Mouse (Mus musculus) embryonic fibroblast, embryonic 13.5 days (primary cell): ENCODE results near the gene Palm3.

Experiments used
- CTCF ChIP-seq: IDR thresholded peaks from 2 replicates; pipeline ENCODE4 v1.5.1; 2011; ENCODE audit warnings: mild to moderate bottlenecking, control low read depth, low read length, moderate library complexity, borderline replicate concordance; ENCODE audit not compliant: insufficient read depth
- POLR2A ChIP-seq: IDR thresholded peaks from 2 replicates; pipeline ENCODE4 v1.6.1; 2011; ENCODE audit warnings: low read depth, mild to moderate bottlenecking, control low read depth, low read length, moderate library complexity

DNA sequence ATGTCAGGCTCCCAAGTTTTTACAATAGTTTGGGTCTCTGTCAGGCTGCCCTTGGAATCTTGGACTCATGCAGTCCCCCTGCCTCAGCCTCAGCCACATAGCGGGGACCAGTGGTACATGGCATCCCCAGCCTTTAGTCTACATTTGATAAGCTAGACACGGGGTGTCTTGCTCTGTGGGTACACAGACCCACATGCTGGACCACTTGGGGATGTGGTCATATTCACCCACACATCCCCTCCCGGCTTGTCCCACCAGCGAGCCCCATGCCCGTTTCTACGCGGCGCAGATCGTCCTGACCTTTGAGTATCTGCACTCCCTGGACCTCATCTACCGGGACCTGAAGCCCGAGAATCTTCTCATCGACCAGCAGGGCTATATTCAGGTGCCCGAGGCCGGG is 31.1 kb upstream of the Palm3 start:
- no peak for TF ChIP-seq POLR2A
- no peak for TF ChIP-seq CTCF
